Mouse (Mus musculus): ENCODE results near the gene Vps52.
"Not testable (repeated sequence)": the region's sequence is repeated elsewhere in the genome, so short reads cannot be mapped to it uniquely, and the experiment has no call there.

DNA sequence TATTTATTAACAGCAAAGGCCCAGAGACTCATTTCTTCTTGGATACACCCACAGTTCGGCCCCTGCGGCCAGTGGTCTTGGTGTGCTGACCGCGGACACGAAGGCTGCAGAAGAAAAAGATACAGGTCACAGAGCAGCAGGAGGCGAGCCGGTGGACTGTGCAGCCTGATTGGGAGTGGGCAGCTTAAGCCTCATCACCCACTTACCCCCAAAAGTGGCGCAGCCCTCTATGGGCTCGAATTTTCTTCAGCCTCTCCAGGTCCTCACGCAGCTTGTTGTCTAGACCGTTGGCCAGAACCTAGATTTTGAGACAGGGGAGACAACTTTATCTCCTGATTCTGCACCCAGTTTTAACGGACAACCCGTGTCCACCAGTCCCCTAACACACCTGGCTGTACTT, 3.6 kb upstream of the Vps52 start:
- not testable (repeated sequence) for TF ChIP-seq GABPA (IDR thresholded peaks at IDR 0.05; ENCODE audit: insufficient replicate concordance, low read depth, low read length); CTCF (conservative IDR thresholded peaks at IDR 0.05 in 1 of 2, IDR thresholded peaks at IDR 0.05 in 1 of 2; ENCODE audit: low read depth in 2 of 2, low read length in 2 of 2); USF1 (IDR thresholded peaks at IDR 0.05; ENCODE audit: low read depth, low read length); CHD2 (IDR thresholded peaks at IDR 0.05; ENCODE audit: low read length); PAX5 (IDR thresholded peaks at IDR 0.05; ENCODE audit: low read length); USF2 (conservative IDR thresholded peaks at IDR 0.05; ENCODE audit: low read depth, low read length); ZKSCAN1 (IDR thresholded peaks at IDR 0.05; ENCODE audit: borderline replicate concordance, low read depth, low read length); POLR2A (IDR thresholded peaks at IDR 0.05; ENCODE audit: low read depth, low read length); KAT2A (IDR thresholded peaks at IDR 0.05; ENCODE audit: insufficient replicate concordance, low read length); HCFC1 (IDR thresholded peaks at IDR 0.05; ENCODE audit: low read depth, low read length); MAX (IDR thresholded peaks at IDR 0.05; ENCODE audit: low read length); MEF2A (IDR thresholded peaks at IDR 0.05; ENCODE audit: borderline replicate concordance, low read depth, low read length); MXI1 (IDR thresholded peaks at IDR 0.05; ENCODE audit: low read depth, low read length); EP300 (IDR thresholded peaks at IDR 0.05; ENCODE audit: low read length)

Measured in CH12.LX (cell line).